Mouse (Mus musculus) heart, adult 10 weeks (tissue): ENCODE results near the gene Ccdc74a. TPM values are rescaled to one million over a fixed set of nuclear protein-coding genes. Genes with fewer than 3 reads are reported as not detected.

ENCODE experiments used
- polyA plus RNA-seq: library from polyadenylated mRNA; stranded (reverse); fragments of 350-450 nt; fragmentation: Illumina TruSeq; extraction: RNeasy Lipid Tissue Mini Kit (QIAGEN cat#74804); gene quantifications from one replicate; pipeline ENCODE4 v1.2.3, GENCODE M21; 2014; ENCODE audit warnings: low read depth, low replicate concordance

Gene Ccdc74a
- 0.60 TPM for polyA plus RNA-seq

DNA sequence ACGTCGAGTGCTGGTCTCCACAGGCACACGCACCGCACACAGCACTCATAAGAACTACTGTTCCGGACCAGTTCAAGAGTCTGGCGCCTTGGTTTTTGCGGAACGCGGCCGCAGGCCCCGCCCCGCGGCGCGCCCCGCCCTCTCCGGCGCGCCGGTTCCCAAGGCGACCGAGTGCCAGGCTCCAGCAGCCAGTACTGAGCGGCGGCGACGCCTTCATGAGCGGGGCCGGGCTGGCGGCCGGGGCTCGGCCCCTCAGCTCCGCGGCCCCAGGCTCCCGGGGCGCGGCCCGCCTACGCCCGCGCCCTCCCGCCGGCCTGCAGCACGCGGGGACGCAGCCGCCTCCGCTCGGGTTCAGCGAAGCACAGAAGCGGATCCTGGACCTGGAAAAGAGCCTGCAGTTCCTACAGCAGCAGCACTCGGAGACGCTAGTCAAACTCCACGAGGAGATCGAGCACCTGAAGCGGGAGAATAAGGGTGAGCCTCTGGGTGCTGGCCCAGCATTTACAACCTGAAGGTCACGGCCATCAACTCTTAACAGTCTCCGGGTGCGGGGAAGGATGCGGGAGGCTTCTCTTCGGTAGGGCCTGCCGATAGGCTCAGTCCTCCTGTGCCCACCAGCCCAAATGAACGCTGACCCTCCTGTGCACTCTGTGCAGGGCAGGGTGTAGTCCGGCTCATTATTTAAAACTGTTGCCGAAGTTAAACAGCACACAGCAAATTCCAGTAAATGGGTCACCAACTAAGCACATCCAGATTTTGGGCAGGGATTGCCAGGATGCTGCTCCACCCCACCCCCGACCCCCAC, at the start of gene Ccdc74a:
Ccdc74a (plus strand) TSS at position 161 of the 805 bp plus-strand sequence.

DNA sequence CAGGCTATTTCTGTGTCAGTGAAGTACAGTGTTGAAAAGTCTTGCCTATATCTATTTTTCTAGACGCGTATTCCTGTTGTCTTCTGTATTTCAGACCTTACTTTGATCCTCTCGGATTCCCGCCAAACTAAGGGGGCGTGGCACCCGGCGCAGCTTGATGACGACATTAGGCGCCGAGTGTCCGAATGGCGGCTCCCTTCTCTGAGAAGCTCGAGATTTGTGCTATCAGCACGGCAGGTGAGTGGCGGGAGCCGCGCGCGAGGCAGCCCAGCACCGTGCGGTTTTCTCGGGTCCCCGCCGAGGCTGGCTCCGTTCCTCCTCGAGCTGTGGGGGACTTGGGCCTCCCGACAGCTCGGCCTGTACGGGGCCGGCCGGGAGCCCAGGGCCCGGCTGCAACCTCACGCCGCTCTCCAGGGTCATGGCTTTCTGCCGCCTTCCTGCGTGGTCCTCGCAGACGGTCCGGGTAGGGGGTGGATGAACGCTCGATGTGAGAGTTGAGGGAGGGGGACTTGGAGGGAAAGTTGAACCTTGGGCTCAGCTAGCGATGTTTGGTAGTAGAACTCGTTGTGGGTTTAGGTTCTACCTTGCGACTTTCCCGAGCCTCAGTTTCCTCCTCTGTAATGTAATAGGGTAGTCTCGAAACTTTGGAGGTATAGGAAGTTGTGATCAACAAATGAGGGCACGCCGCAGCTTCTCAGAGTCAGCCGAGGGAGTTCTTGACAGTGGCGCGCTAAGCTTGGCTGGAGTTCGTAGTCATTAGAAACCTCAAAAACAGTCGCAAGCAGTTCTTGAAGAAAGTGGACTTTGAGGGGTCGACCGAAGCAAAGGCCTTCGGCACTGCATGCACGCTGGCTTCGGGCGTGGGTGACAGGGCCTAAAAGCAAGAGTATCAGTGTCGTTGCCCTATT, 26.8 kb upstream of the Ccdc74a start, which contains the start of gene Smpd4:
Smpd4 (plus strand) TSS at position 157 of the 908 bp plus-strand sequence.

Other genes starting within 250 kb of the Ccdc74a start
- 20.0 TPM for gene Snap29, start 240.5 kb upstream of the Ccdc74a start, polyA plus RNA-seq
- gene Pi4ka, start 240.2 kb upstream of the Ccdc74a start, polyA plus RNA-seq = 62.0 TPM
- gene Crkl, start 194.5 kb upstream of the Ccdc74a start, polyA plus RNA-seq = 20.1 TPM
- not detected for gene Aifm3, start 156.9 kb upstream of the Ccdc74a start, polyA plus RNA-seq
- 38.3 TPM for gene Lztr1, start 137.8 kb upstream of the Ccdc74a start, polyA plus RNA-seq
- gene Thap7, start 115.3 kb upstream of the Ccdc74a start, polyA plus RNA-seq = 15.2 TPM
- gene Lrrc74b, start 85.2 kb upstream of the Ccdc74a start, polyA plus RNA-seq = not detected
- 2.9 TPM for gene P2rx6, start 84.6 kb upstream of the Ccdc74a start, polyA plus RNA-seq
- gene Slc7a4, start 63.3 kb upstream of the Ccdc74a start, polyA plus RNA-seq = 2.7 TPM
- gene Smpd4, start 27.1 kb upstream of the Ccdc74a start, polyA plus RNA-seq = 16.5 TPM
- 26.7 TPM for gene Med15, start 86.4 kb downstream of the Ccdc74a start, polyA plus RNA-seq
- gene Klhl22, start 113.1 kb downstream of the Ccdc74a start, polyA plus RNA-seq = 27.5 TPM
- gene Scarf2, start 150.8 kb downstream of the Ccdc74a start, polyA plus RNA-seq = 5.2 TPM
- not detected for gene B830017H08Rik, start 186.7 kb downstream of the Ccdc74a start, polyA plus RNA-seq
- 4.0 TPM for gene Car15, start 191.9 kb downstream of the Ccdc74a start, polyA plus RNA-seq
- gene Gm20518, start 245.2 kb downstream of the Ccdc74a start, polyA plus RNA-seq = 0.45 TPM
- 0.16 TPM for gene Tssk1, start 247.8 kb downstream of the Ccdc74a start, polyA plus RNA-seq